Mouse (Mus musculus): Measurements from ENCODE around the gene Ubash3a. TPM values are rescaled to one million over a fixed set of nuclear protein-coding genes. Genes with fewer than 3 reads are reported as not detected.

Ubash3a gene
- total RNA-seq, 2 experiments from 2014 or later, result not detected

DNA sequence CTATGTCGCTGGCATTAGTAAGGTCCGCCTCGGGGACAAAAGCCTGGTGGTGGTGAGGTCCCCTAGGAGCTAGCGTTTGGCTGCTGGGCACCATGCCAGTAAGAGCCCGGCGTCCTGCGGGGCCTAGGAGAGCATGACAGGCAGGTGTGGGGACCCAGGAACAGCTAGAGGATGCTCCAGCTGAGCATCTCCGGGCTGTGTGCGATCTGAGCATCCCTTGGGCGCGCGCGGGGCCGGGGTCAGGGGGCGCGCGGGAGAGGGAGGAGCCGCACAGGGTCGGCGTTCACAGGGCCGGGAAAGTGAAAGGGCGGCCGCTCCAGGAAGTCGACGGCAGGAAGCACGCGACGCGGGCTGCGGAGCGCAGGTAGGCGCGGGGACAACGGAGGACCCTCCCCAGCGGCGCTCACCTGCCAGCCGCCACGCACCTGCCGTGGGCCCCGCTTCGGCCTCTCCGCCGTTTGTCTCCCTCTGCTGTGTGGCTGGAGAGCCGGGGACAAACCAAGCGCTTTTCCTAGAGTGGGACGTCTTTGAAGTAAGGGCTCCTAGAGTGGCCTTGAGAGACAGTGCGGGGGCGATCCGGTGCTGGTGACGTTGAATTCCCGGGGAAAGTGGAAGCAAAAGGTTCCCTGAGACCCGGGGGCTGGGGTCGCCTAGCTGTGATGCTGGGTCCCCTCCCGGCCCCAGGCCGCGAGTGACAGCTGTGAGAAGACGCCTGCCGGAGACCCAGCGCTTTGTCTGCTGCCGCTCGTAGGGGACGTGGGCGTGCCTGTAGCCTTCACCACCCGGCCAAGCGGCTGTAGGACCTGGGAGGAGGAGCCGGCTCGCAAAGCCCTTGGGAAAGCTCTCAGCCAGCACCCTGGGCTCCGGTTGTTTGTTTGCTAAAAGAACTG is 88.5 kb downstream of the Ubash3a start:
- intact Hi-C loops (cut with DNase I), result no loop called here
- peak; percentile 68 to 71 for DNase-seq (ENCODE audit: low spot score in 2 of 2)

Other genes starting within 250 kb of the Ubash3a start
- gene Abcg1, start 150.2 kb upstream of the Ubash3a start, total RNA-seq (2021), result 10 to 100 TPM; 41.6 to 52.7 TPM
- gene Tff3, start 78.2 kb upstream of the Ubash3a start, total RNA-seq (2021), result not detected
- not detected for gene Tff2, start 63.6 kb upstream of the Ubash3a start, total RNA-seq (2021)
- gene Tff1, start 42.6 kb upstream of the Ubash3a start, total RNA-seq (2021), result not detected
- under 1 TPM in 1 of 2 experiments, not detected in 1; 0.13 TPM for gene Tmprss3, start 8.9 kb upstream of the Ubash3a start, total RNA-seq (2021)
- gene Rsph1, start 69.5 kb downstream of the Ubash3a start, total RNA-seq (2021), result 10 to 100 TPM; 13.6 to 17.6 TPM
- 1 to 10 TPM; 4.7 to 6.6 TPM for gene Slc37a1, start 78.9 kb downstream of the Ubash3a start, total RNA-seq (2021)
- gene Pde9a, start 178.3 kb downstream of the Ubash3a start, total RNA-seq (2021), result 10 to 100 TPM; 24.4 to 27.2 TPM